Mouse (Mus musculus) forebrain, embryonic 10.5 days (tissue): Measurements from ENCODE around the gene Utrn. TPM values are rescaled to one million over a fixed set of nuclear protein-coding genes. Genes with fewer than 3 reads are reported as not detected.

ENCODE experiments used
- DNase-seq: peaks from one replicate; pipeline ENCODE4 v3.0.0-alpha.2; 2017; ENCODE audit warnings: low spot score; ENCODE audit errors: extremely low spot score
- H3K27ac ChIP-seq: fragments of 300-500 bp; sonication (generic); 2 replicates; pipeline ENCODE4 v1.5.1; 2016; ENCODE audit warnings: mild to moderate bottlenecking
- H3K27me3 ChIP-seq: fragments of 300-500 bp; sonication (generic); 2 replicates; pipeline ENCODE4 v1.6.1; 2016; ENCODE audit warnings: mild to moderate bottlenecking; ENCODE audit not compliant: poor library complexity, severe bottlenecking
- H3K36me3 ChIP-seq: fragments of 300-500 bp; sonication (generic); replicated peaks from 2 replicates; pipeline ENCODE4 v1.6.1; 2016; ENCODE audit warnings: mild to moderate bottlenecking, moderate library complexity
- H3K4me1 ChIP-seq: fragments of 300-500 bp; sonication (generic); 2 replicates; pipeline ENCODE4 v1.6.1; 2016
- H3K4me3 ChIP-seq: fragments of 300-500 bp; sonication (generic); 2 replicates; pipeline ENCODE4 v1.5.1; 2016; ENCODE audit warnings: mild to moderate bottlenecking, moderate library complexity
- H3K9me3 ChIP-seq: fragments of 300-500 bp; sonication (generic); 2 replicates; pipeline ENCODE4 v1.6.1; 2016; ENCODE audit warnings: mild to moderate bottlenecking, moderate library complexity
- WGBS: fragments of 180-500 bp; shearing (Covaris S2); methylation state at CpG from one replicate; pipeline ENCODE4 v1.1.7; 2016; 5-methylcytosine and 5-hydroxymethylcytosine counted together
- polyA plus RNA-seq: library from polyadenylated mRNA; unstranded; fragments of >200 nt; fragmentation: Nextera tagmentation; extraction: Ambion mirVana; gene quantifications from 2 replicates; pipeline ENCODE4 v1.2.1, GENCODE M21; 2016

The Utrn gene
- polyA plus RNA-seq, 1 experiment from 2014 or later, result 44.3 TPM

DNA sequence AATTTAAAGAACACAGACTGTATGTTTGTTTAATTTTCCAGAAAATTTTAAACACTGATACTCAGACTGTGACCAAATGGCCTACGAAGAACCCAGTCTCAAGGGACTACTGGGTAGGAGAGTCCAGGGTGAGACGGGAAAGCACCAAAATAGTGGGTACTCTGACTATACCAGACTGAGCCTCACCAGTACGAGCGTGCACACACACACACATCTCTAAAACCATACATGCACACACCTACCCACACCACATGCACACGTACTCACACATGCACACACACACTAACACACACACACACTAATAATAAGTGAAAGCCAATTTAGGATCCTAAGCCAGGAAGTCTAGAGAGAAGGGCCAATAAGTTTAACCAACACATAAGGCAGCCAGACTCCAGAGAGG lies 381.0 kb downstream of the Utrn start:
- H3K9me3 ChIP-seq, result no peaks in the 10 kb centered on the region
- no peak overlapping the region for H3K4me3 ChIP-seq
- no peak overlapping the region for H3K27ac ChIP-seq
- peaks cover 19% of the 10 kb centered on the region for H3K4me1 ChIP-seq
- WGBS, result 95% methylated on average over 5 of the region's 5 CpGs
- DNase-seq, result no peak
- no peaks in the 10 kb centered on the region for H3K27me3 ChIP-seq
- no peaks in the 10 kb centered on the region for H3K36me3 ChIP-seq

- DNase-seq, result no peak
- no peaks in the 10 kb centered on the region for H3K27me3 ChIP-seq
- 84% methylated on average over 1 of the region's 1 CpGs for WGBS
These were observed 385.7 kb downstream of the Utrn start for GRCm38 (mm10) chr10:12483494-12483893.

GRCm38 (mm10) chr10:12482975-12483374 lies 386.2 kb downstream of the Utrn start:
- Histone ChIP-seq H3K36me3 (no peaks in the 10 kb centered on the region), H3K9me3 (no peaks in the 10 kb centered on the region), H3K27ac (no peak overlapping the region), H3K4me3 (no peak overlapping the region), H3K4me1 (no peaks in the 10 kb centered on the region), H3K27me3 (no peaks in the 10 kb centered on the region)
- WGBS, result 95% methylated on average over 3 of the region's 3 CpGs
- no peak for DNase-seq

More at GRCm38 (mm10) chr10:12483494-12483893, 385.7 kb downstream of the Utrn start:
- Histone ChIP-seq H3K36me3 (no peaks in the 10 kb centered on the region), H3K4me3 (no peak overlapping the region), H3K9me3 (no peaks in the 10 kb centered on the region), H3K27ac (no peak overlapping the region), H3K4me1 (0 out of 2 replicates have a peak, but pooled peaks cover under 1% of the 10 kb centered on the region)

- 79% methylated on average over 14 of the region's 14 CpGs for WGBS
These were observed 394.1 kb downstream of the Utrn start for GRCm38 (mm10) chr10:12474850-12475621.

DNA sequence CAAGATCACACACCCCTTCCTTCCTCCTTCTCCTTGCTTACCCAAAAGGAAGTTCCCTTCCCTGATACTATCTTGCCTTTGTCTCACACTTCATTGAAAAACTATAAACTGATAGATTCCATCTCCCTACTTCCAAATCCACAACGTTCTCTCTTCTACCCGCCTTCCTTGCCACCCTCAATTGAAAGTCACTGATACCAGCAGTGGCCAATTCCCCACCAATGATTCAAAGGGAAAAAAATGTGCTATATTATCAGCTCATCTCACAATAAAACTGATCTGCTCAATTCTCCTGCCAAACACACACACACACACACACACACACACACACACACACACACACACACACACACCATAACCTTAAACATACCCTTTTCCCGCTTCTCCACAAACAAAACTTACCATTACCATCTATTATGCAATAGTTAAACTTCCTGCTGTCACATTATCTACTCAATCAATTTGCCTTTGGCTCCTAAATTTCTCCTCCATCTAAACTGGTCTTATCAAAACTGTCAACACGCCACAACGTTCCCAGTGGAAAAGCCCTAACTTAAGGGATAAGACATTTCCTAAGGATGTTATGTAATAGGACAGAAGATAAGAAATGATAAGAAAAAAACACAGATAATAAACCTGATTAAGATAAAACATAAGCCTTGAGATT lies 399.6 kb downstream of the Utrn start:
- Histone ChIP-seq H3K9me3 (no peaks in the 10 kb centered on the region), H3K27me3 (no peaks in the 10 kb centered on the region), H3K4me1 (peaks cover 3% of the 10 kb centered on the region; the same call in 1 of the 2 replicates), H3K4me3 (no peak overlapping the region), H3K27ac (no peak overlapping the region), H3K36me3 (no peaks in the 10 kb centered on the region)
- 87% methylated on average over 5 of the region's 5 CpGs for WGBS
- DNase-seq, result no peak

More at GRCm38 (mm10) chr10:12474850-12475621, 394.1 kb downstream of the Utrn start:
- H3K27ac ChIP-seq, result no peak overlapping the region
- no peaks in the 10 kb centered on the region for H3K36me3 ChIP-seq
- H3K27me3 ChIP-seq, result no peaks in the 10 kb centered on the region
- no peak overlapping the region for H3K4me3 ChIP-seq
- H3K9me3 ChIP-seq, result no peaks in the 10 kb centered on the region
- DNase-seq, result no peak
- H3K4me1 ChIP-seq, result no peaks in the 10 kb centered on the region

GRCm38 (mm10) chr10:12467544-12467943 lies 401.6 kb downstream of the Utrn start:
- peaks cover 3% of the 10 kb centered on the region; the same call in 1 of the 2 replicates for H3K4me1 ChIP-seq
- H3K27ac ChIP-seq, result no peak overlapping the region
- H3K36me3 ChIP-seq, result peaks cover 5% of the 10 kb centered on the region; the same call in 1 of the 2 replicates
- no peak overlapping the region for H3K4me3 ChIP-seq
- 62% methylated on average over 2 of the region's 2 CpGs for WGBS
- H3K9me3 ChIP-seq, result no peaks in the 10 kb centered on the region
- no peaks in the 10 kb centered on the region for H3K27me3 ChIP-seq
- no peak for DNase-seq

GRCm38 (mm10) chr10:12460945-12461344 lies 408.2 kb downstream of the Utrn start:
- no peaks in the 10 kb centered on the region for H3K9me3 ChIP-seq
- H3K27me3 ChIP-seq, result no peaks in the 10 kb centered on the region
- DNase-seq, result no peak
- no peak overlapping the region for H3K4me3 ChIP-seq
- H3K4me1 ChIP-seq, result no peaks in the 10 kb centered on the region
- no peak overlapping the region for H3K27ac ChIP-seq
- H3K36me3 ChIP-seq, result peaks cover 7% of the 10 kb centered on the region; the same call in 1 of the 2 replicates

DNA sequence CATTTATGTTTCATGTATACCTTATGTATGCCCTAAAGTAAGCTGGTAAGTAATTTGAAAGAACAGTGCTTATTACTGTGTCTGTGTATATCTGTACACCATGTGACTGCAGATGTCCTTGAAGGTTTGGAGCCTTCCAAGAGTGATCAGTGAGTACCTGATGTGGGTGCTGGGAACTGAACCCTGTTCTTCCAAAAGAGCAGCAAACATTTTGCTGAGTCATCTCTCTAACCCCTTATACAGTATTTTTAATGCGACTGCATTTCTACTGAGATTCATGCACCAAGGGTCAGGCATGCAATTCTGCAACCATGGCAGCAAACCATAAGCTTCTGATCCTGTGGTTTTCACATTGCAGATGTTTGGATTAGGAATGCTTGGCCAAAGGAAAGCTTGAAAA lies 412.3 kb downstream of the Utrn start:
- WGBS, result 90% methylated on average over 1 of the region's 1 CpGs
- Histone ChIP-seq H3K4me1 (no peaks in the 10 kb centered on the region), H3K4me3 (no peak overlapping the region), H3K36me3 (no peaks in the 10 kb centered on the region), H3K27ac (no peak overlapping the region), H3K9me3 (no peaks in the 10 kb centered on the region), H3K27me3 (no peaks in the 10 kb centered on the region)
- no peak for DNase-seq

GRCm38 (mm10) chr10:12452641-12453040 lies 416.5 kb downstream of the Utrn start:
- H3K36me3 ChIP-seq, result no peaks in the 10 kb centered on the region
- H3K4me1 ChIP-seq, result no peaks in the 10 kb centered on the region
- H3K27ac ChIP-seq, result no peak overlapping the region
- no peaks in the 10 kb centered on the region for H3K27me3 ChIP-seq
- WGBS, result 85% methylated on average over 2 of the region's 2 CpGs
- H3K9me3 ChIP-seq, result no peaks in the 10 kb centered on the region
- no peak for DNase-seq
- no peak overlapping the region for H3K4me3 ChIP-seq

GRCm38 (mm10) chr10:12444122-12444521 lies 425.0 kb downstream of the Utrn start:
- Histone ChIP-seq H3K4me1 (no peaks in the 10 kb centered on the region), H3K27ac (no peak overlapping the region), H3K36me3 (peaks cover 20% of the 10 kb centered on the region), H3K9me3 (no peaks in the 10 kb centered on the region), H3K27me3 (no peaks in the 10 kb centered on the region), H3K4me3 (no peak overlapping the region)
- no peak for DNase-seq
- WGBS, result 93% methylated on average over 4 of the region's 4 CpGs

DNA sequence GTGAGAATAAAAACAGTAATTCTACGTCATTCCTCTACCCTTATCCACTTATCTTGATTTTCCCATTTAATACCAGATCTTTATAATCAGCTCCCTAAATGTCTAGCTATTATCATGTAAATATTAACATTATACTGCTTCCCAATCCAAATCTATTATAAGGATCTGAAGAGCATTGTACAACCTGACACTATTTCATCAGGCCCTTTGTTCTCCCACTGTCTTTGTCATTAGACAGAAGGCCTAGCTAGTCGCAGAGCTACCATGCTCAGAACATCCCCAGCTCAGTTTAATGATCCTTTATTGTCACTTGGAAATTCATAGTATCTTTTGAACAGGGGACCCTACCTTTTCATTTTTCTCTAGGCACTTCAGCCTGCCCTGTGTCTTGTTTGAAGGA lies 436.0 kb downstream of the Utrn start:
- no peak overlapping the region for H3K4me3 ChIP-seq
- H3K36me3 ChIP-seq, result no peaks in the 10 kb centered on the region
- no peaks in the 10 kb centered on the region for H3K9me3 ChIP-seq
- no peak for DNase-seq
- no peak overlapping the region for H3K27ac ChIP-seq
- no peaks in the 10 kb centered on the region for H3K4me1 ChIP-seq
- 78% methylated on average over 2 of the region's 2 CpGs for WGBS
- no peaks in the 10 kb centered on the region for H3K27me3 ChIP-seq

GRCm38 (mm10) chr10:12430399-12430798 lies 438.8 kb downstream of the Utrn start:
- H3K27ac ChIP-seq, result no peak overlapping the region
- no peak for DNase-seq
- H3K27me3 ChIP-seq, result no peaks in the 10 kb centered on the region
- no peak overlapping the region for H3K4me3 ChIP-seq
- H3K4me1 ChIP-seq, result no peaks in the 10 kb centered on the region
- H3K9me3 ChIP-seq, result no peaks in the 10 kb centered on the region
- H3K36me3 ChIP-seq, result no peaks in the 10 kb centered on the region

DNA sequence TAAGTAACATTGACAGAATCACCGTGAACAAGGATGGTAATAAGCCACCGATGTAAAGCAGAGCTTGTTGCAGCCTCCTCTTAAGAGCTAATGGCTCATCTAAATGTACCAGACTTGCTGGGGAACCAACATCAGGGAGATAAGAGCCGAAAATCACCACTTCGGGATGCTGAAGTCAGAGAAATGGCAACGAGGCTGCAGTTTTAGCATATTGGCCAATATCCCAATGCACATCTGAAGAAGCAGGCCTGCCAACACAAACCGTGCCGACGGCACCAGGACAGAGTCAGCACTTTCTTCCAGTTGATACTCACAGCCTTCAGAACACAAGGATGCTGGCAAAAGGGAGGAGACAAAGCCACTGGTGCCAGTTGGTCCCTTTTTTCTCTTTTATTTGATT lies 442.3 kb downstream of the Utrn start:
- H3K4me3 ChIP-seq, result no peak overlapping the region
- H3K27me3 ChIP-seq, result no peaks in the 10 kb centered on the region
- no peak for DNase-seq
- H3K4me1 ChIP-seq, result no peaks in the 10 kb centered on the region
- H3K9me3 ChIP-seq, result no peaks in the 10 kb centered on the region
- WGBS, result 94% methylated on average over 8 of the region's 8 CpGs
- no peaks in the 10 kb centered on the region for H3K36me3 ChIP-seq
- H3K27ac ChIP-seq, result no peak overlapping the region
